Mouse (Mus musculus): ENCODE measurements around the gene Zdhhc7. TPM values are rescaled to one million over a fixed set of nuclear protein-coding genes. Genes with fewer than 3 reads are reported as not detected.

Gene Zdhhc7
- polyA plus RNA-seq (2012; ENCODE audit: low replicate concordance) = 27.0 and 42.0 TPM in 2 replicates

GRCm38 (mm10) chr8:120101068-120101972 lies at the start of gene Zdhhc7:
Gene Zdhhc7, minus strand, starts transcription at chr8:120101482.

GRCm38 (mm10) chr8:120113758-120114255 lies 12.5 kb upstream of the Zdhhc7 start, which contains the start of gene 6430548M08Rik:
Gene 6430548M08Rik, plus strand, starts transcription at chr8:120114152.

Other genes with a start within 250 kb of the Zdhhc7 start
- gene Klhl36, start 239.2 kb downstream of the Zdhhc7 start, polyA plus RNA-seq (2012; ENCODE audit: low replicate concordance) = 4.3 and 5.7 TPM in 2 replicates
- 62.5 and 64.6 TPM in 2 replicates for gene Usp10, start 191.1 kb downstream of the Zdhhc7 start, polyA plus RNA-seq (2012; ENCODE audit: low replicate concordance)
- gene Gm20388, start 190.6 kb downstream of the Zdhhc7 start, polyA plus RNA-seq (2012; ENCODE audit: low replicate concordance) = 25.9 and 45.1 TPM in 2 replicates
- 0.92 and 1.6 TPM in 2 replicates for gene Crispld2, start 109.0 kb downstream of the Zdhhc7 start, polyA plus RNA-seq (2012; ENCODE audit: low replicate concordance)
- gene 6430548M08Rik, start 12.7 kb upstream of the Zdhhc7 start, polyA plus RNA-seq (2012; ENCODE audit: low replicate concordance) = 2.2 and 5.1 TPM in 2 replicates
- not detected in 2 replicates for gene Fam92b, start 76.0 kb upstream of the Zdhhc7 start, polyA plus RNA-seq (2012; ENCODE audit: low replicate concordance)
- 224 and 276 TPM in 2 replicates for gene Gse1, start 127.0 kb upstream of the Zdhhc7 start, polyA plus RNA-seq (2012; ENCODE audit: low replicate concordance)

Data from leukemia stem cell, adult 10-12 weeks (primary cell).